Mouse (Mus musculus): ENCODE data around the gene Wfdc2. TPM values are rescaled to one million over a fixed set of nuclear protein-coding genes. Genes with fewer than 3 reads are reported as not detected.
A peak's percentile ranks its signal among the peaks of the same experiment; 100 is the strongest.

The Wfdc2 gene
- polyA plus RNA-seq, 1 experiment from 2014 or later, result 11.9 TPM

DNA sequence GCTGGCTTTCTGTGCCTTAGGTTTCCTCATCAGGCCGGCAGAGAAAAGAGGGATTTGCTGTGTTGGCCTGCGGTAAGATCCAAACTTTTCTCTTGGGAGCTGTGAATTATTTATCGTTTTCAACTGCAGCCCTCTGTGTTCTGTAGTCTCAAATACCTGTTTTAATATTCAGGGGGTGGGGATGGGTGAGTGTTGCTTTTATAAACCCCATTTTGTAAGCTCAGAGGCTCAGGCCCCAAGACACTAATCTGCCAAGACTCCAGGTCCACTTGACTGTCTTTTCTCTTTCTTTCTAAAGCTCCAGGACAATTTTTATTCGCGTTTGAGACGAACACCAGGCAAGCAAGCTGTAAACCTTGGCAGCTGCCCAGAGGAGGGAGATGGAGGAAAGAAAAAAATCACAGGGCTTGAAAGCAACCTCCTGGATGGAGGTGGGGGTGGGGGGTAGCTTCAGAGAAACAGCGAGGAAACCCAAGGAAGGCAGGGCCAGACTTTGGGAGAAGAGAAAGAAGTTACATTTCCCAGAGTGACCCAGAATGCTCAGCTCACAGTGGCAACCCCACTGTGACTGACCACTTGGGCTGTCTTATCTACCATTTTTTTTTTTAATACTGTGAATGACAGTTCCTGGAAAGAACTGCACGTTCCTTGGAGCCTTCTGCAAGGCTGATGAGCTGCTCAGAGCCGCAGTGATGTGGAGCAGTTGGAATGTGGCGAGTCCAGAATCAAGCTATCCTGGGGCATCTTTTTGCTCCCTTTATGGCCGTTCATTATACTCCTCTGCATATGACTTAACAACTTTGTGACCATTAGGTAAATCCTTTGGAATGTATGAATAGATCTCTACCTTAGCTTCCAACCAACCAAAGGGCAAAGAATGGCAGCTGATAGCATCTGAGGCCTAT, 43.7 kb upstream of the Wfdc2 start:
- no peak overlapping the region for H3K27ac ChIP-seq (ENCODE audit: low read depth, low read length)
- ATAC-seq, result peak; percentile 25; the same call in 1 of the 2 replicates
- H3K4me2 ChIP-seq (replicated peaks; ENCODE audit: low read depth), result no peak overlapping the region
- H3K4me1 ChIP-seq (replicated peaks; ENCODE audit: control insufficient read depth, insufficient read depth, low read length), result no peaks in the 10 kb centered on the region
- no peaks in the 10 kb centered on the region for H3K36me3 ChIP-seq (ENCODE audit: control insufficient read depth, insufficient read depth)
- TF ChIP-seq CTCF (IDR thresholded peaks at IDR 0.05; ENCODE audit: low read depth), result no peak
- no peaks in the 10 kb centered on the region for H3K9me3 ChIP-seq (ENCODE audit: control insufficient read depth)
- 35% methylated on average over 11 of the region's 11 CpGs for WGBS
- H3K4me3 ChIP-seq (ENCODE audit: low read depth, low read length), result no peak overlapping the region
- H3K9ac ChIP-seq (ENCODE audit: low read depth, low read length), result no peak overlapping the region
- no peaks in the 10 kb centered on the region for H3K27me3 ChIP-seq (replicated peaks; ENCODE audit: control insufficient read depth, insufficient read depth, low read length)

DNA sequence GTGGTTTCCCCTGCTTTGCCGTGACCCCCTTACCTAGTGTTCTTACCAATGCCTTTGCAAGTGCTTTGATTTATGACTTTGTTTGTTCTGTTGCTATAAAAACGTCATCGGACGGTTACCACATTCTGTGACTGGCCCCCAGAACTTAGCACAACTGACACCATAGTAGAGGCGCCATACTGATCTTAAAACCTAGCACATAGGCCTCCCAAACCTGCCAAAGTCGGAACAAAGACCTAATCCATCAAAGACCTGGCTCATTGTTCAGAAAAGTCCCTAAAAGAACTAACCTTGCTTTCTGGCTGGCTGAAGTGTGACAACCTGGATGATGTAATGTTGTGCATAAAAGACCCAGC, 43.1 kb upstream of the Wfdc2 start:
- Histone ChIP-seq H3K27ac (ENCODE audit: low read depth, low read length) (no peak overlapping the region), H3K9ac (ENCODE audit: low read depth, low read length) (no peak overlapping the region), H3K36me3 (ENCODE audit: control insufficient read depth, insufficient read depth) (no peaks in the 10 kb centered on the region), H3K27me3 (replicated peaks; ENCODE audit: control insufficient read depth, insufficient read depth, low read length) (no peaks in the 10 kb centered on the region), H3K9me3 (ENCODE audit: control insufficient read depth) (no peaks in the 10 kb centered on the region), H3K4me1 (replicated peaks; ENCODE audit: control insufficient read depth, insufficient read depth, low read length) (no peaks in the 10 kb centered on the region), H3K4me3 (ENCODE audit: low read depth, low read length) (no peak overlapping the region), H3K4me2 (replicated peaks; ENCODE audit: low read depth) (no peak overlapping the region)
- 41% methylated on average over 6 of the region's 6 CpGs for WGBS
- ATAC-seq, result no peak
- TF ChIP-seq CTCF (IDR thresholded peaks at IDR 0.05; ENCODE audit: low read depth), result no peak

DNA sequence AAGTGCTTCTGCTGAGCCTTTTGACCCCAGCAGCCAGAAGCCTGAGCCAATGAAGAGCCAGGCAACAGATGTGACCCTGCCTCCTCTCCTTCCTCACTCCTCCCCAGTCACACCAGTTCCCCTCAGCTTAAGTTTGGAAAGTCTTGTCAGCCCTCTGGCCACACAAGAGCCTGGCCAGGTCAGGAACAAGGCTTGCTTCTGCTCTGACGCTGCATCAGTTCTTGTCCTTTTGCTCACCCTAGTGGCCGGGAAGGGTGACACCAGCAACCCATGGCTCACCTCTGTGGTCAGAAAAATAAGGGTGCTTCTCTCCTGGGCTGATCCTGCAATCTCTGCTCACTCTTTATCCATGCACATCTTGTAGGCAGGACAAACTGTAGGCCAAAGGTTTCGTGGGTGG, 41.4 kb upstream of the Wfdc2 start:
- Histone ChIP-seq H3K27ac (ENCODE audit: low read depth, low read length) (no peak overlapping the region), H3K4me3 (ENCODE audit: low read depth, low read length) (no peak overlapping the region), H3K27me3 (replicated peaks; ENCODE audit: control insufficient read depth, insufficient read depth, low read length) (no peaks in the 10 kb centered on the region), H3K36me3 (ENCODE audit: control insufficient read depth, insufficient read depth) (no peaks in the 10 kb centered on the region), H3K4me1 (replicated peaks; ENCODE audit: control insufficient read depth, insufficient read depth, low read length) (no peaks in the 10 kb centered on the region), H3K9me3 (ENCODE audit: control insufficient read depth) (no peaks in the 10 kb centered on the region), H3K9ac (ENCODE audit: low read depth, low read length) (no peak overlapping the region), H3K4me2 (replicated peaks; ENCODE audit: low read depth) (no peak overlapping the region)
- 13% methylated on average over 3 of the region's 3 CpGs for WGBS
- peak; percentile 93 for TF ChIP-seq CTCF (IDR thresholded peaks at IDR 0.05; ENCODE audit: low read depth)
- ATAC-seq, result peak; percentile 44; the same call in 1 of the 2 replicates

GRCm38 (mm10) chr2:164521841-164522240, 40.4 kb upstream of the Wfdc2 start:
- no peak overlapping the region for H3K4me3 ChIP-seq (ENCODE audit: low read depth, low read length)
- H3K9me3 ChIP-seq (ENCODE audit: control insufficient read depth), result no peaks in the 10 kb centered on the region
- 17% methylated on average over 11 of the region's 11 CpGs for WGBS
- ATAC-seq, result no peak
- no peaks in the 10 kb centered on the region; the same call in 1 of the 2 replicates for H3K36me3 ChIP-seq (ENCODE audit: control insufficient read depth, insufficient read depth)
- no peaks in the 10 kb centered on the region for H3K4me1 ChIP-seq (replicated peaks; ENCODE audit: control insufficient read depth, insufficient read depth, low read length)
- no peaks in the 10 kb centered on the region for H3K27me3 ChIP-seq (replicated peaks; ENCODE audit: control insufficient read depth, insufficient read depth, low read length)
- H3K27ac ChIP-seq (ENCODE audit: low read depth, low read length), result no peak overlapping the region
- H3K9ac ChIP-seq (ENCODE audit: low read depth, low read length), result no peak overlapping the region
- TF ChIP-seq CTCF (IDR thresholded peaks at IDR 0.05; ENCODE audit: low read depth), result no peak
- 0 out of 2 replicates have a peak overlapping the region, but pooled peaks have one; percentile 13 for H3K4me2 ChIP-seq (replicated peaks; ENCODE audit: low read depth)

- H3K4me2 ChIP-seq (replicated peaks; ENCODE audit: low read depth), result no peak overlapping the region
- no peaks in the 10 kb centered on the region; the same call in 1 of the 2 replicates for H3K36me3 ChIP-seq (ENCODE audit: control insufficient read depth, insufficient read depth)
- H3K4me1 ChIP-seq (replicated peaks; ENCODE audit: control insufficient read depth, insufficient read depth, low read length), result no peaks in the 10 kb centered on the region
- ATAC-seq, result no peak
- WGBS, result 39% methylated on average over 8 of the region's 8 CpGs
- H3K9me3 ChIP-seq (ENCODE audit: control insufficient read depth), result no peaks in the 10 kb centered on the region
- no peak overlapping the region for H3K9ac ChIP-seq (ENCODE audit: low read depth, low read length)
- no peak overlapping the region for H3K27ac ChIP-seq (ENCODE audit: low read depth, low read length)
- H3K27me3 ChIP-seq (replicated peaks; ENCODE audit: control insufficient read depth, insufficient read depth, low read length), result no peaks in the 10 kb centered on the region
- TF ChIP-seq CTCF (IDR thresholded peaks at IDR 0.05; ENCODE audit: low read depth), result no peak
- no peak overlapping the region for H3K4me3 ChIP-seq (ENCODE audit: low read depth, low read length)
Observed at GRCm38 (mm10) chr2:164522280-164522679, 39.9 kb upstream of the Wfdc2 start.

DNA sequence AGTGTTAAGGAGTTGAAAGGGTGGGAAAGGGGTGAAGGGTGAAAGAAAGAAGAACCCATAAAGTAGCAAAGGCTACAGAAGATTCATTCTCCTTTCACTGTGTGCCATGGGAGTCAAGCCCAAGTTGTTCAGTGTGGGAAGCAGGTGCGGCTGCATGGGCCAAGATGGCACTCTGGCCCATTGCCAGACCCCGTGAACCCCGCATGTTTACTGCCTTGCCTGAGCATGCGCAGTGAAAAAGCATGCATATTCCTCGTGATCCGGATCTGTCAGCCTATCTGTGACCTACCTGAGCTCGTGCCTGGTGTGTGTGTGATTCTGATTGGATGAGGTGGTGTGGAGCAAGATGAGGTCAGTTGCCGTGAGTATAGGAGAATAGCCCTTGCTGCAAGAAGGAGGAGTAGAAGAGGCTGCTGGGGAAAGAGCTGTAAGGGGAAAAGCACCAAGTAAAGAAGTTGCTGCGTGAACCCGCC, 38.9 kb upstream of the Wfdc2 start:
- Histone ChIP-seq H3K4me2 (replicated peaks; ENCODE audit: low read depth) (0 out of 2 replicates have a peak overlapping the region, but pooled peaks have one; percentile 4), H3K4me3 (ENCODE audit: low read depth, low read length) (peak overlapping the region; percentile 21), H3K27me3 (replicated peaks; ENCODE audit: control insufficient read depth, insufficient read depth, low read length) (no peaks in the 10 kb centered on the region), H3K9ac (ENCODE audit: low read depth, low read length) (no peak overlapping the region), H3K27ac (ENCODE audit: low read depth, low read length) (no peak overlapping the region), H3K36me3 (ENCODE audit: control insufficient read depth, insufficient read depth) (no peaks in the 10 kb centered on the region; the same call in 1 of the 2 replicates), H3K4me1 (replicated peaks; ENCODE audit: control insufficient read depth, insufficient read depth, low read length) (no peaks in the 10 kb centered on the region), H3K9me3 (ENCODE audit: control insufficient read depth) (no peaks in the 10 kb centered on the region)
- ATAC-seq, result peak; percentile 53
- no peak for TF ChIP-seq CTCF (IDR thresholded peaks at IDR 0.05; ENCODE audit: low read depth)
- WGBS, result 68% methylated on average over 10 of the region's 10 CpGs
